Mouse (Mus musculus): ENCODE data around the gene Cacna2d3.

Cacna2d3 gene

GRCm38 (mm10) chr14:29051951-29052835, 669.5 kb downstream of the Cacna2d3 start:
- DNase-seq: no peak

DNA sequence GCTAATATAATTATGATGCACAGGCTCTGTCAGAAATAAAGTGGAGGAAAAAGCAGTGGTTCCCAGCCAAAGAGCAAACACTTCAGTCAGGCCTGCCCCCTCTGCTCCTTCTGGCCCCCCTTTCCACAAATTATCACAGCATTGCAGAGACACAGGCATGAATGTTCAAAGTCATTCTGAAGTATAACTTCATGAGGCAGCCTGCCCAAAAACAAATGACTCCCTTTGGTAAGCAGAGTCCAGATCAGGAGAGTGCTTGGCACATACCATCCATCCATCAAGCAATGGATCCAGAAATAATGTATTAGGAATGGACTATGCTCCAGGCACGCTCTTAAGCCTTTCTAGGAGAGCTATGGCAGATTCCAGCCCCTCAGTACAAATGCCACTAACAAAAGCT, 679.3 kb downstream of the Cacna2d3 start:
- DNase-seq: no peak

DNA sequence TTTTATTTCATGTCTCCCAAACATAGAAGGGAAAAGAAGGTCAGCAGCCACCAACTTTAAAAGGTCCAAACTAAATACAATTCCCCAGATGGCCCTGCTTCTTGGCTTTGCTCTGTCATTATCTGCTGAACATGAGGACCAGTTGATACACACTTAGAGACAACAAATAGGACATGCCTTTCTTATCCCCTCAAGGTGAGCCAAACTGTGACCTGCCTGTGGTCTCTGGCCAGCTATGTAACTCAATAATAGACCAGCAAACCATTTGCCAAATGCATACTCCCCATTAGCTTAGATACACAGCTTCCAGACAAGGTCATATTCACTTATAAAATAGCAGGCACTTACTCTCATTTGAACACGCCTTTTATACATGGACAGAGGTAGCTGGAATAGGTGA, 680.2 kb downstream of the Cacna2d3 start:
- no peak for DNase-seq

DNA sequence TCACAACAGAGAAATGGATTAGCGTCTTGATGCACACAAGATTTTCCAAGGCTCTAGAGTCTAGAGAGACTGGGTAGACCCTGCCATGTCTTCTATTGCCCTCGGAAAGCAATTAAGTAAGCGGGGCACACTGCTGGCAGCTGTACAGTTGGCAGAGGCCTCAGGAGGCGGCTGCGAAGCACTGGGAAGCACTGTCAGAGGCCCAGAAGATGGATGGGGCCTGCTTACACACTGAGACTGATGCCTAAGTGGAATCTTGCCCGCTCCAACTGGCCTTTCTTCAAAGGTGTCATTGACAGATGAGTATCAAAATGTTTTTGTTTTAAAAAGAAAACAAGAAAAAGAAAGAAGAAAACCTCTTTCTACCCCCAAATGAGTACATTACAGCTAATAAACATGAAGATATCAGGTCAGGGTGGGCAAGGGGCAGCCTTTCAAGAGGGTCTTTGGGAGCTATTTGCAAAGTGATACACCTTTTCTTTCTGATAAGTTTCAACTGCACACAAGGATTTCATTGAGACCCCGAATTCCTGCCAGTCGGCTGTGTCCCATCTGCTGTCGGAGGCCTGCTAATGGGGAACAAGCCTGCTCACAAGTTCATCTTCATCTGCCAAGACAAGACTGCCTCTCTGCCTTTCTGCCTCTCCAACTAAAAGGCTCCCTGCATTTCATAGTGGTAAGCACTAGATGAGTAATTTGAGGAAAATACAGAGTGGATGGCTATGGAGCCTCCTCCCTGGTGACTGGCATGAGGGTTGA, 680.9 kb downstream of the Cacna2d3 start:
- DNase-seq: peak in 1 of 2 experiments; percentile 11

- DNase-seq: no peak
Measured at GRCm38 (mm10) chr14:29038246-29038645, 683.4 kb downstream of the Cacna2d3 start.

GRCm38 (mm10) chr14:29031858-29032395, 689.7 kb downstream of the Cacna2d3 start:
- DNase-seq: no peak

DNA sequence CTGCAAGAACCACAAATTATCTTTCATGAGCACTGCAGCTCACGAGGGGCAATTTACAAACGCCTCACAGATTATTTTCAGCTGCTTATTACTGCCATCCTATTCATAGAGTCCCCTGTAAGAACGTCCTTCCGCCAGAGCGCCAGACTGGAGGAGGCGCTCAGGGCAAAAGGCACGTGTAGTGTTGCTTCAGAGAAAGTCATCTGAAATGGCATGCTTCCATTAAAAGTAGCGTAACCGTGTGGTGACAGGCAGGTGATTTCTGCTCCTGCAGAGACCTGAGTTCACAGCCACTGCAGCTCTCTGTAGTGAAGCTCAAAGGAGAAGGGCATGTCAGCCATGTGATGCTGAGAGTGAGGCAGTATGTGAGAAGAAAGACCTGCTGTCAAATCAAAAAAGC, 691.1 kb downstream of the Cacna2d3 start:
- no peak for DNase-seq

DNA sequence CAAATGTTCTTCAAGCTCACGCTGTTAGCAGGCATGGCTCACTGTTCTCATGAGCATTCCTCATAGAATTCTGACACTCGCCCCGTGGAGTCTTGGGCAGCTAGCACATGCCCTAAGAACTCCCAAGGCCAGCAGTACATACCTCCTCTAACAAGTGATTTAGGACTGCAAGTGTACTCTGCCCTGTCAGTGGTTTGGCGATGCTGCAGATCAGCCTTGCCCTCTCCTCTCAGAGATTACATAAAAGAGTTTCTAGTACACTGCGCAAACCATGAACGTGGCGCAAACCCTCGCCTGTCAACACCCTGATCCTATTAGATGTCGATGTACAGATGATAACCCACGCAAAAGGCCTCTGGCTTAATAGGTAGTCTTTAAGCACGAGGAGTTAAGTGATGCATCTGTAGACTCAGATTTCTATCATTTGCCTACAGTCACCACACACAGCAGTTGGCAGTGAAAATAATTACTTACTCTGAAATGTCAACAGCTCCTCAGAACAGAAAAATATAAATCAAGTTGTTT, 691.7 kb downstream of the Cacna2d3 start:
- DNase-seq: no peak

DNA sequence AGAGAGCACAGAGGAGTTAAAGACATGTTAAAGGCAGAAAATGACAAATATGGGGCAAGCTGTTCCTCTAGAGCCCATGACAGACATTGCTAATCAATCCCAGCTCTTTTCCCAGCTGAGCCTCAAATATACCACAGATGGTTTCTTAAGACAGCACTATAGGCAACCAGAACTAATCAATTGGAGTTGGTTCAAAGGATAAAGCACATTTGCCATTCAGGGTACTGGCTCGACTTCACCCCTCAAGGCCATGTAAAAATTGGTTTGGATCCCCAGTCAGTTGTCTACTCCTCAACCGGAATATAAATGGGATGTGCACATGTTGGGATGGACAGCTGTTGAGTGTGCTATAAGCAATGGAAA, 692.6 kb downstream of the Cacna2d3 start:
- DNase-seq: no peak

DNA sequence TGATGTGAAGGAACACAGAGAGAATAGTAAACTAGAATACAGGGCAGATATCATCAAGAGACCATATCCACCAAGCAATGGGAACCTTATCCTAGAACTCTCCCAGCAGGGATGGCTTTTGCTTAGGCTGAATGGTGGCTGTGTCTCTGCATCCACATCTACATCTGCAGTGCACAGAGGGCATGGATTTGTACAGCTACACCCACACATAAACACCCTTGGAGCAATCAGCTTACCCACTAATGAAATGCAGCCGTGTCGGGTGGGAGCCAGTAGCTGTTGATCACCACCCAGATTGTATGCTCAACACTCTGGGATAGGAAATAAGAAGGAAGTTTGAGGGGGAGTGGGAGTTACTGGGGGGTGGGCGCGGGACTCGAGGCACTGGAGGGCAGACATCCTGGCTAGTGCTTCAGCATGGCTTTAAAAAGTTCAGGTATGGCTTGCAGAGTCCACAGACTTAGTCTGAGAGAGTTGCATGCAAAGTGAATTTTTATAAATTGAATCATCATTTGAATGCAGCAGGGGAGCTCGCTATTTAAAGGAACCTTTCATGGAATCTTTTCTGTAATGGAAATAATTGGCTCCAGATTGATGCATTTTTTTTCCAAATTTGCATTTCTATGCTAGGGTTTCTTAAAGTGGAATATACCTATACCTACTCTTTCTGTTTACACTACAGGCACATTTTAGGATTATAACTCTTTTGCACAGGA, 693.1 kb downstream of the Cacna2d3 start:
- DNase-seq: no peak

GRCm38 (mm10) chr14:29027276-29027675, 694.4 kb downstream of the Cacna2d3 start:
- no peak for DNase-seq

DNA sequence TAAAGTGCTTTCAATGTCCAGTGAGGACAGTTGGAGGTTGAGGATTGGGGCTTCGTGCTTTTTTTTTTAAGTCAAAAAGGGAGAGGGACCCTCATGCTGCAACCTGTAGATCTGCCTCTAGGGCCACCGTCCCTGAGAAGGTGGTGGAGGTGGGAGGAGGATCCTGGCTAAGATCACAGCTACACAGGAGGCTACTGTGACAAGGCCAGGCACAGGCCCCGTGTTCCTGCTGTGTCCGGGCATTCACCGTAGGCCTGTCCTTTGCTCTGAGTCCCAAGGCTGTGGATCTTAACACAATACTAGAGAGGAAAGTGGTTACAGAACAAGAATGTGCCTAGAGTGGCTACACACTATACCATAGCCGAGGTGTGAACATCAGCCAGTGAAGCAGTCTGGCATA, 696.3 kb downstream of the Cacna2d3 start:
- no peak for DNase-seq

GRCm38 (mm10) chr14:29023246-29023645, 698.4 kb downstream of the Cacna2d3 start:
- DNase-seq: no peak

GRCm38 (mm10) chr14:29021295-29021694, 700.4 kb downstream of the Cacna2d3 start:
- no peak for DNase-seq

DNA sequence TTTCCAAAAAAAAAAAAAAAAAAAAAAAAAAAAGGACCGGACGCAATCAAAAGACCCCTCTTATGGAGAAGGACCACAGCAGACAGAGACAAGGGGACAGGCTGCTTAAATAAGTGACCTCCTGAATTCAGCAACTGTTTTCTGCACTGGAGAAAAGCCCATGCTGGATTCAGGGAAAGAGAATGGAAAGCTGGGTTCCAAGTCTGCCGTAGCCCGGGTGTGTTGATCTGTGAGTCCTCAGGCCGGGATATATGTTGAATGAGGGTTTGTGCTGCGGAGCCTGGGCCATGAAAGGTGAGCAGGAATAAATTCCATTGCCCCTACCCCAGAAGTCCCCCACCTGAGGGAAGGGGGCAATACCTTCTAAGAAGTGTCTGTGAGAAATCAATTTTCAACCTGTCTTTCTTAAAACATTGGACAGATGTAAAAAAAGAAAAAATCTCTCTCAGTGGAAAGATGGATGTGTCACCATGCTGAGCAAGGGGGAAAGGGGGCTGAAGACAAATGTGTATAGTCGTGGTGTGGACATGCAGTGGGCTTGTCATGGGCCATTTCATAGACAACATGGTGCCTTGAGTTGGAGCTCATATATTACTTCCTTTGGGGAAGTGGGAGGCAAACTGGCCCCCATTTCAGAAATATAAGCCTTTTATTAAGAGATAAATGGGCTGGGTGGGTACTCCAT, 703.2 kb downstream of the Cacna2d3 start:
- no peak for DNase-seq

DNA sequence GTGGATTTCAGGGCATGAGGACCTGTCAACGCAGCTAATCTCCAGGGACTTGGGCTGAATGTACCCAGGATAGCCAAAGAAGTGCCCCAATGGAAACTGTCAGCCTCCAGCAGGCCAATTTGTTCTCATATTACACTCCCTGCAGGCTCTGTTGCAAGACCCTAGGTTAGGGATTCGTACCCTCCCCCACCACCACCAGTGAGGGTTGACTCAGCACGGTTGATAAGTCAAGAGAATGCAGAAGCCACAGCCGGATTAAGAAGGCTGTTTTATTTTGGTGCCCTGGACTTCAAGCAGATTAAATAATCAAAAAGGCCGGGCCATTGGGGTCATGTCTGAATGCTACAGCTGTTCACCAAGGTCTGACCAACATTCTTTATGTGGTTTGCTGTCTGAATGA, 703.8 kb downstream of the Cacna2d3 start, which contains the start of gene Lrtm1:
Lrtm1 (plus strand) TSS at position 326 of the 400 bp plus-strand sequence.
- DNase-seq: peak in 1 of 2 experiments; percentile 19

DNA sequence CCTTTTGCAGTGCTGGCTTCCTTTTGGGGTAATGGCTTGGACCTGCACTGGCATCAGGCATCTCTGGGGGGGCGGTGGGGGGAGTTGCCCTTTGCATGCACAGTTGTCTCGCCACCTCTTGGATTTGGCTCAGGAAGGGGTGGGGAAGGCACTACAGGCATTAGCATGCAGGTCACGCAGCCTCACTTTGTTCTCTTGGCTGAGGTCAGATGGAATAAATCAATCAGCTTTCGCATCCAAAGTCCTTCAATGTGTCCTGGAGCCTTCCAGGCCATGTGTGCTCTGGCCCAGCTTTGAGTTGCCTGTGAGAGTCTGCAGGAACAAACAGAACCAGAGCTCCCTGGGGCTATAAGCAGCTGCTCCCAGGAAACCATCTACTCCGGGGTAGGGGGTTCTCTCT, 705.8 kb downstream of the Cacna2d3 start:
- DNase-seq: peak; percentile 65 to 71

DNA sequence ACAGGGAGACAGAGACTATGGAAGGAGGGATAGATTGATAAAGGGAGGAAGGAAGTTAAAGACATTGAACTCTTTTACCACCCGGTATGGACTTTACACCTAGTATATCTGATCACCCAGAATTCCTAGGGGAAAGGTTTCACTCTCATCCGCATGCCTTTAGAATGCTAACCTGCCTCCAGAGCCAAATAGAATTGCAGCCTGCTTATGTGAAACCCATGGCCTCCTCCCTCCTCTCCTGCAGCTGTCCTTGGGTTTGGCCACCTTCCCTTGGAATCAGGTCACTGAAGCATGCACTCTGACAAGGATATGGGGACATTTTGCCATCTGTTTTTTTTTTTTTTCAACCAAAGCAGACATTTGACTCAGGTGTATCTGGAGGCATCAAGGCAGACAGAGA, 707.0 kb downstream of the Cacna2d3 start:
- DNase-seq: no peak

- no peak for DNase-seq
Measured at GRCm38 (mm10) chr14:29013161-29013560, 708.5 kb downstream of the Cacna2d3 start.

DNA sequence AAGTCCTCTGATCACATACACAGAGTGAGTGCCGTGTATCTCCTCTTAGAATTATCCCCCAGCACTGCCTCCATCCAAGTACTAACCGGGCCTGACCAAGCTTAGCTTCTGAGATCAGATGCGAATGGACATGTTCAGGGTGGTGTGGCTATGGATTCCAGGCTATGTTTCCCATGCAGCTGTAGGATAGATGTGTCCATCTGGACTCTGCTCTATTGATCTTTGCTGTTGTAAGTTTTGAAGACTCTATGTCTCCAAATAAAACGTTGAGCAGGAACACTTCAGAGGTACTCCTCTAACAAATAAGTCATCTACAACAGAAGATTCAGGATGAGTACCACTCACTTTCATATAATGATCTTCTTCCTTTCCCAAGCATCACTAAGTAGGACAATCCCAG, 712.0 kb downstream of the Cacna2d3 start:
- no peak for DNase-seq

- DNase-seq: no peak
Measured at GRCm38 (mm10) chr14:29005228-29005840, 716.3 kb downstream of the Cacna2d3 start.

DNA sequence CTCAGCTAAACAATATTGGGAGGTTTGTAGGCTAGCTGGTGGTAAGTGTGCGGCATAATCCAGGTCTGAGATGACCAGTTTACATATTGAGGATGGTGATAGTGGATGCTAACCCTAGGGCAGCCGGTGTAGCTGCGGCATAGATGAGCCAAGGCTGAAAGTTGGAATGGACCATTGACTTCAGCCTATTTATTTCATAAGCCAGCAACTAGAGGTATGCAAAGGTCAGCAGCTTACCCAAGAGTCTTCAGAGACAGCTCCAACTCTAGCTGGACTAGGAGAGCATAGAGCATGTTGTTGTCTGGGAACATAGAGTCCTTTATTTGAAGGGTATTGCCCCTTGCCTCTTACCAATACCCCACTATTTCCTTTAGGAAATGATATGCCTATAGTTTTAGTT, 725.1 kb downstream of the Cacna2d3 start:
- DNase-seq: peak in 1 of 2 experiments; percentile 42
